Mouse (Mus musculus) forebrain, embryonic 14.5 days (tissue): ENCODE results near the gene Plac8. TPM values are rescaled to one million over a fixed set of nuclear protein-coding genes. Genes with fewer than 3 reads are reported as not detected.

Source experiments
- polyA plus RNA-seq: library from polyadenylated mRNA; unstranded; fragments of >200 nt; fragmentation: Nextera tagmentation; extraction: Ambion mirVana; gene quantifications from 2 replicates; pipeline ENCODE4 v1.2.1, GENCODE M21; 2014

The Plac8 gene
- polyA plus RNA-seq, 1 experiment from 2014 or later, result 0.41 TPM

Other genes with a start within 250 kb of the Plac8 start
- 64.5 and 71.3 TPM in 2 replicates for gene Sec31a, start 156.0 kb downstream of the Plac8 start, polyA plus RNA-seq
- 9.8 and 10.5 TPM in 2 replicates for gene Lin54, start 71.6 kb downstream of the Plac8 start, polyA plus RNA-seq
- 203 and 211 TPM in 2 replicates for gene Cops4, start 53.9 kb downstream of the Plac8 start, polyA plus RNA-seq
- 43.8 and 49.9 TPM in 2 replicates for gene Coq2, start 102.9 kb upstream of the Plac8 start, polyA plus RNA-seq
- gene Hpse, start 147.5 kb upstream of the Plac8 start, polyA plus RNA-seq, result 0.33 and 0.41 TPM in 2 replicates
- gene Helq, start 226.4 kb upstream of the Plac8 start, polyA plus RNA-seq, result 16.0 and 20.5 TPM in 2 replicates
- gene Mrps18c, start 226.4 kb upstream of the Plac8 start, polyA plus RNA-seq, result 156 and 172 TPM in 2 replicates
- 11.8 and 13.4 TPM in 2 replicates for gene Abraxas1, start 248.7 kb upstream of the Plac8 start, polyA plus RNA-seq